Mouse (Mus musculus) erythroblast, embryonic 14.5 days (primary cell): ENCODE results near the gene Trnau1ap.

Experiments used
- GATA1 ChIP-seq: IDR thresholded peaks from 2 replicates; pipeline ENCODE4 v1.6.1; 2012; ENCODE audit warnings: low read length, inconsistent platforms, mixed read lengths
- TAL1 ChIP-seq: IDR thresholded peaks from 3 replicates; pipeline ENCODE4 v1.6.1; 2012; ENCODE audit warnings: low read length, inconsistent platforms, mixed read lengths

GRCm38 (mm10) chr4:132328391-132328982 lies 851 bp downstream of the Trnau1ap start:
- no peak for TF ChIP-seq TAL1
- TF ChIP-seq GATA1, result no peak
